Mouse (Mus musculus) G1E (cell line): ENCODE results near the gene Lrmda. TPM values are rescaled to one million over a fixed set of nuclear protein-coding genes. Genes with fewer than 3 reads are reported as not detected.

Experiments
- ATAC-seq: 2 replicates; pipeline ENCODE4 v1.8.0; 2016; ENCODE audit warnings: mild to moderate bottlenecking; ENCODE audit not compliant: insufficient number of reproducible peaks, poor library complexity, low FRiP score, severe bottlenecking; ENCODE audit errors: extremely low read depth
- DNase-seq: peaks from one replicate; pipeline ENCODE4 v3.0.0; 2012; ENCODE audit warnings: low spot score
- H3K27me3 ChIP-seq: 2 replicates; pipeline ENCODE4 v1.6.1; 2012; ENCODE audit warnings: mild to moderate bottlenecking, low read length, inconsistent platforms; ENCODE audit not compliant: insufficient read depth
- H3K36me3 ChIP-seq: replicated peaks from 2 replicates; pipeline ENCODE3; 2012; ENCODE audit warnings: mild to moderate bottlenecking, inconsistent platforms
- H3K4me1 ChIP-seq: 2 replicates; pipeline ENCODE4 v1.6.1; 2012; ENCODE audit warnings: low read depth, low read length, inconsistent platforms, mixed read lengths; ENCODE audit not compliant: insufficient read depth
- H3K4me3 ChIP-seq: 2 replicates; pipeline ENCODE4 v1.5.1; 2012; ENCODE audit warnings: low read depth, mild to moderate bottlenecking, inconsistent platforms, low read length, moderate library complexity, mixed read lengths
- H3K9me3 ChIP-seq: replicated peaks from 2 replicates; pipeline ENCODE4 v1.6.1; 2012; ENCODE audit warnings: inconsistent platforms
- CTCF ChIP-seq: IDR thresholded peaks from 2 replicates; pipeline ENCODE4 v1.5.1; 2012; ENCODE audit warnings: low read depth, low read length, inconsistent platforms, mixed read lengths
- GATA1 ChIP-seq: IDR thresholded peaks from 2 replicates; pipeline ENCODE4 v1.6.1; 2012; ENCODE audit warnings: borderline replicate concordance, low read length, inconsistent platforms, mixed read lengths
- GATA2 ChIP-seq: IDR thresholded peaks from 2 replicates; pipeline ENCODE4 v1.6.1; 2012; ENCODE audit warnings: low read depth, low read length, inconsistent platforms, borderline replicate concordance
- POLR2AphosphoS5 ChIP-seq: IDR thresholded peaks from 2 replicates; pipeline ENCODE4 v1.6.1; 2012; ENCODE audit warnings: low read depth, low read length, inconsistent platforms; ENCODE audit not compliant: insufficient replicate concordance
- TAL1 ChIP-seq: conservative IDR thresholded peaks from 2 replicates; pipeline ENCODE4 v1.6.1; 2012; ENCODE audit warnings: low read depth, low read length, inconsistent platforms, mixed read lengths
- polyA plus RNA-seq: library from polyadenylated mRNA; stranded (reverse); fragments of >175 nt; gene quantifications from 2 replicates; pipeline ENCODE4 v1.2.3, GENCODE M21; 2012
- total RNA-seq, 2 experiments: library from RNA; stranded (forward) in 1 of 2; stranded (reverse) in 1 of 2; fragments of 200-1000 nt in 1 of 2; fragments of >200 nt in 1 of 2; fragmentation: Nextera tagmentation in 1 of 2; gene quantifications; 2 replicates each; pipeline ENCODE4 v1.2.3; 2014 to 2017

Lrmda gene
- total and polyA plus RNA-seq, 3 experiments, result not detected

DNA sequence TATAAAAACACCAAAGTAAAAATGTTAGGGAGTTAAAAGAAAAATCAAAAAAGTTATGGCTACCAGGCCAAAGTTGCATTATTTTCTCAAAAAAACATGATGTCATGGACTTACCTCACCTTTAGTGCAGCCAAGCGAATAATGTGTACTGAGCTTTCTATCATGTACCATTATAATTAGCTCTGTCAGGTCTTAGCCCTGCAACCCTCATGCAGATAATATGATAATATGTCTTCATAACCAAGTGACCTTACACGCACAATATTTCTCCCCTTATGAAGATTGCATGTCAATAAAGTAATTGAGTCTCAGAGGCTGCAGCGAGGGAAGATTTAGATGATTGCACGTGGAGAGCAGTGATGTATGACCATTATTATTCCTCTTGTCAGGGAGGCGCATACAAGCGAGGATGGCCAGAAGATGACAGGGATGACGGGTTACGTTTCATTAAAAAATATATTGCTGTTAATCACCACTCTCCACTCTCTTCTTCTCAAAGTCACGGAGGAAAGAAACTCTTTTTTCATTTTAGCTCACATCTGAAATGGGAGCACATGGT is 911.1 kb downstream of the Lrmda start:
- ATAC-seq, result no peak
- H3K4me3 ChIP-seq, result no peak overlapping the region
- H3K4me1 ChIP-seq, result no peaks in the 10 kb centered on the region
- no peak for DNase-seq
- H3K9me3 ChIP-seq, result no peaks in the 10 kb centered on the region; the same call in 1 of the 2 replicates
- no peaks in the 10 kb centered on the region for H3K27me3 ChIP-seq
- no peaks in the 10 kb centered on the region for H3K36me3 ChIP-seq
- TF ChIP-seq POLR2AphosphoS5, result no peak
- no peak for TF ChIP-seq TAL1
- TF ChIP-seq CTCF, result no peak
- no peak for TF ChIP-seq GATA1
- no peak for TF ChIP-seq GATA2

GRCm38 (mm10) chr14:22931114-22931822 is 911.8 kb downstream of the Lrmda start:
- no peak for ATAC-seq
- TF ChIP-seq TAL1 (no peak), GATA2 (no peak), CTCF (no peak), GATA1 (no peak), POLR2AphosphoS5 (no peak)
- no peaks in the 10 kb centered on the region for H3K36me3 ChIP-seq
- no peak for DNase-seq
- no peaks in the 10 kb centered on the region; the same call in 1 of the 2 replicates for H3K9me3 ChIP-seq
- H3K4me3 ChIP-seq, result no peak overlapping the region
- no peaks in the 10 kb centered on the region for H3K27me3 ChIP-seq
- H3K4me1 ChIP-seq, result no peaks in the 10 kb centered on the region

GRCm38 (mm10) chr14:22936701-22937100 is 917.2 kb downstream of the Lrmda start:
- Histone ChIP-seq H3K9me3 (peaks cover 17% of the 10 kb centered on the region), H3K4me1 (no peaks in the 10 kb centered on the region), H3K27me3 (no peaks in the 10 kb centered on the region), H3K36me3 (no peaks in the 10 kb centered on the region), H3K4me3 (no peak overlapping the region)
- no peak for ATAC-seq
- no peak for DNase-seq
- TF ChIP-seq CTCF (no peak), TAL1 (no peak), GATA2 (no peak), GATA1 (no peak), POLR2AphosphoS5 (no peak)

- H3K4me3 ChIP-seq, result no peak overlapping the region
- no peak for ATAC-seq
- TF ChIP-seq GATA2, result no peak
- no peak for TF ChIP-seq TAL1
- no peak for TF ChIP-seq CTCF
- TF ChIP-seq POLR2AphosphoS5, result no peak
- no peak for TF ChIP-seq GATA1
- H3K4me1 ChIP-seq, result no peaks in the 10 kb centered on the region
- H3K36me3 ChIP-seq, result no peaks in the 10 kb centered on the region
- H3K9me3 ChIP-seq, result peaks cover 17% of the 10 kb centered on the region
- DNase-seq, result no peak
- no peaks in the 10 kb centered on the region for H3K27me3 ChIP-seq
Observed at GRCm38 (mm10) chr14:22940576-22940975, 921.1 kb downstream of the Lrmda start.

GRCm38 (mm10) chr14:22942569-22942968 is 923.1 kb downstream of the Lrmda start:
- TF ChIP-seq GATA1 (no peak), POLR2AphosphoS5 (no peak), TAL1 (no peak), GATA2 (no peak), CTCF (no peak)
- DNase-seq, result no peak
- Histone ChIP-seq H3K4me1 (no peaks in the 10 kb centered on the region), H3K4me3 (no peak overlapping the region), H3K36me3 (no peaks in the 10 kb centered on the region), H3K9me3 (peaks cover 11% of the 10 kb centered on the region), H3K27me3 (no peaks in the 10 kb centered on the region)
- ATAC-seq, result no peak

DNA sequence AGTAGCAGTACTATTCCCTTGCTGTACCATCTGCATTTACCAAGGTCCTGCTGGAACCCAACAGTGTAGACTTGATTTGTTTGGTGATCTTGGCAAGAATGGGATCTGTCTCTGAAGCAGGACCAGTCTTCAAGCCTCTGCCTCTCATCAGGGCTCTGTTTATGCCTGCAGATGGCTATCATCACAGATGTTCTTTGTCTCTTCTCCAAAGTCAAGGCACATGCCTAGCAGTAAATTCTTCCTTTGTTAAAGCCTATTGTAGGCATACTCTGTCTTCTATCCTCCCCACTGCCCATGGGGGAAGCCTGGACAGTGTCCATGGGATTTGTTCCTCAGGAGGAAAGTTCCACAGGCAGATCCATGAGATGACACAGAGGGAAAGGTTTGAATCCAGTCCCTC is 930.0 kb downstream of the Lrmda start:
- TF ChIP-seq POLR2AphosphoS5, result no peak
- TF ChIP-seq GATA2, result no peak
- no peak for TF ChIP-seq GATA1
- TF ChIP-seq CTCF, result no peak
- TF ChIP-seq TAL1, result no peak

More for the DNA sequence above, 930.0 kb downstream of the Lrmda start:
- Histone ChIP-seq H3K9me3 (0 out of 2 replicates have a peak, but pooled peaks cover 4% of the 10 kb centered on the region), H3K4me3 (no peak overlapping the region), H3K27me3 (no peaks in the 10 kb centered on the region), H3K4me1 (no peaks in the 10 kb centered on the region), H3K36me3 (no peaks in the 10 kb centered on the region)
- no peak for DNase-seq
- no peak for ATAC-seq
